Mouse (Mus musculus) cerebellum, adult 2 months (tissue): ENCODE data around the gene Il27ra.

ENCODE experiments used
- CTCF ChIP-seq: fragments of 200-500 bp; IDR thresholded peaks from 2 replicates; pipeline ENCODE4 v1.5.1; 2011; ENCODE audit warnings: low read depth, mild to moderate bottlenecking, control low read depth, low read length, moderate library complexity, borderline replicate concordance; ENCODE audit not compliant: insufficient read depth
- POLR2A ChIP-seq: fragments of 200-500 bp; IDR thresholded peaks from 2 replicates; pipeline ENCODE4 v1.6.1; 2011; ENCODE audit warnings: low read length, control low read depth, borderline replicate concordance; ENCODE audit not compliant: insufficient read depth

- peak; percentile 57 for TF ChIP-seq CTCF
- TF ChIP-seq POLR2A, result no peak
These were observed 18.2 kb downstream of the Il27ra start for GRCm38 (mm10) chr8:84024171-84024570.
